Mouse (Mus musculus): ENCODE data around the gene Elp1.

Elp1 gene

DNA sequence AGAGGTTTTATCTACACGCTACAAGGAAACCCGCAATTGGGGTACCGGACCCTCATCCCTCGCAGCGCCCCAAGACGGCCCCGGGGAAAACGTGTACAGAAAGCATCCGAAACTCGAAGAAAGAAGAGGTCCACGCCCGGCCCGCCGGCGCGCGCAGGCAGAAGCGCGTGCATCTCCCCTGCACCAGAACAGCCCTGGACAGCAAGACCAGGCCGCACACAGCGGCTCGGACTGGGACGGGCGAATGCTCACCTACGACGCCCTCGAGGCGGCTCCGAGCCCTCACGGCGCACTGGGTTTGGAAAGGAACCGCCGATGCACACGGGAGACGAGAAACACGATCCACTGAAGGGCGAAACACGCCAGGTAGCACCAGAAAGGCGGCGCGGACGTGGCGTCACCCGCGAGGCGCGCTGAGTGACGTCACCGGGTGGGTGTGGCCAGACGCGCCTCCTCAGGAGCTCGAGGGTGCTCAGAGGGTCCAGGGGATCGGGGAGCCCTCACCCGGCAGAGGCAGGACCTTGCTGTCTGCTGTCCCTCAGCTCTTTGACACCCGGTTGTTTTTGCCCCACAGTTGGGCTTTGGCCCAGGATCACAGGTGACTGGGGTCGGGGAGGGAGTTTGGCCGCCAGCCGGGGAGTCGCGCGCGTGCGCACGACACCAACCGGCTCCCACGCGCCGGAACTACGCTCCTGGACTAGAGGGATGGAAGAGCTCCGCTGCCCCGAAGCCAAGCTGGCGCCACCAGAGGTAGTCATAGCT, at the start of gene Elp1, which contains the start of gene Fam206a:
Gene Elp1, minus strand, starts transcription at position 425 of the 762 bp plus-strand sequence.
Gene Fam206a, plus strand, starts transcription at position 439 of the 762 bp plus-strand sequence.
- peak; percentile 96 for DNase-seq

DNA sequence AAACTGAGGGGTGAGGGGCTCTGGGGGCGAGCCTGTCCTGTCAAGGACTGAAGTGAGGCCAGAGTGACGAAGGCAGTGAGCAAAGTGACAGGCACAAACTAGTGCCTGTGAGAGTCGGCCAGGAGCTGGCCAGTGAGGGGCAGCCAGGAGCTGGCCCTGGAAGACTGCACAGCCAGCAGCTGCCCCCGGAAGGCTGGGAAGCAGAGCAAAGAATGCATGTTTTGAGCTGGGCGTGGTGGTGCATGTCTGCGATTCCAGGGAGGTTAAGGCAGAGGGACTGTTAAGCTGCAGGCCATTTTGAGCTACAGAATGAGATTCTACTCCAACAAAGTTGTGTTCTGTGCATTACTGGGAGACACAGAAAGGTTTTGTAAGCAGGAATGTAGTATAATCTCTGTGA, 48.6 kb upstream of the Elp1 start:
- no peak for DNase-seq

DNA sequence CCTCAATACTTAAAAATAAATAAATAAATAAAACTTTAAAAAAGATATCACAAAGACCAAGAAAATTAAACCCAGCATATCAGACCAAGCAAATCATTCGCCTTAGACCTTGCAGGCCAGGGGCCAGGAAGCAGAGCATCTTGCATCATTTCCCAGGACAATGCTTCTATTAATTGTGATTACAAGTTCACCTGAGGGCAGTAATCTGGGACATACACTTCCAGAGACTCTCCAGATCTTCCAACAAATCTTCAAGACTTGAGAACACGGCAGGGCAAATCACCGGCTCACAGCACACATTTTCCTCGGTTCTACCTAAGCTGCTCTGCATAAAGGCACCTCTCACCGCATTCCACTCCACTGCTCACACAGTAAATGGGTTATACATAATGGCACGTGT, 45.9 kb upstream of the Elp1 start:
- no peak for DNase-seq

DNA sequence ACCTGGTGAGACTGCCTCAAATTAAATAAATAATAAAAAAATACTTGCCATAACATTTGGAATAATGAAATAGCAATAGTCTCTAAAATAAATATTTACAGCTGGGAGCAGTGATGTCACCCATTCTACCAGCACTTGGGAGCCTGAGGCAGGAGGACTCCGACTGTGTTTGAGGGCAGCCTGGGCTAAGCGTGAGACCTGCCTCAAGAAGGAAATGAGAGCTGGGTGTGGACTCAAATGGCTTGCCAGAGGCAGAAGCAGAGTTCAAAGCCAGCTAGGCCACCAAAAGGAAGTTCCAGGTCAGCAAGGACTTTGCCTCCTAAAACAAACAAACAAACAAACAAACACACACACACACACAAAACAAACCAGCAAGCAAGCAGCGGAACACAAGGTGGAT, 45.3 kb upstream of the Elp1 start:
- no peak for DNase-seq

DNA sequence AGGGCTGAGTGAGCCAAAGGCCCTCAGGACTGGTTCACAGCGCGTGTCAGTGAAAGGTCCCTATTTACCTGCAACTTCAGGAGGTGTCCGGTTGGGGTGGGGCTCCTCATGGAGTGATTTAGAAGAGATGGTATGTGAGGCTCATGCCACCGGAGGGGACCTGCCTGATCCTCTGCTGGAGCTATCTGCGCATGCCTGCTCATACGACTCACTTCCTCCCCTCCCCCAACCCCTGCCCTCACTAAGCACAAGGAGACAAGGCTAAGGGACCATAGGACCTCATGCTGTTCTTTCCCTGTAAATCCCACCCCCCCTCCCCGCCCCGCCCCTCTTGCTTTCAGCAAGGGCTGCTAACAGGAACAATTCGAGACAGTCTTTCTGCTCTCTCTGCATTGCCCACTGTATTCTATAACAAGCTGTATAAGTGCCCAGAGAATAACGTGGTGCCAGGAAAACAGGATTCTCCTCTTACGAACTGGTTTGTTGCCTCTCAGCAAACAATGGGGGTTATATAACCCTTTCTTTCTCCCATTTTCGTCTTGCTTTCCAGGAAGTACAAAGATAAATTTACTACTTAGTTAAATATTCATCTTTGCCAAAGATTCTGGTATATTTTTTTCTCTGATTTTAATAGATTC, 43.9 kb upstream of the Elp1 start:
- no peak for DNase-seq

DNA sequence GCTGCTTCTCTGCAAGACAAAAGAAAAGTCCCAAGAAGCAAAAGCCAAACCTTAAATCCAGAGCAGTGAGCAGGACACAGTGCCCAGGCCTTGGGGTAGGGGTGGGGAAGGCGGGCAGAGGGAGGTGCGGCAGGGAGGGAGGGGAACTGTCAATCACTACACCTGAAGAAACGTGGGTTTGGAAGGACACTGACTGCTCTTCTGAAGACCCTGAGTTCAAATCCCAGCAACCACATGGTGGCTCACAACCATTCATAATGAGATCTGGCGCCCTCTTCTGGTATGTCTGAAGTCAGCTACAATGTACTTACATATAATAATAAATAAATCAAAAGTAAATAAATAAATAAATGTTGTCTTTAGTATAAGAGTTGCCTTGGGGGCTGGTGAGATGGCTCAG, 42.8 kb upstream of the Elp1 start:
- DNase-seq, result no peak

DNA sequence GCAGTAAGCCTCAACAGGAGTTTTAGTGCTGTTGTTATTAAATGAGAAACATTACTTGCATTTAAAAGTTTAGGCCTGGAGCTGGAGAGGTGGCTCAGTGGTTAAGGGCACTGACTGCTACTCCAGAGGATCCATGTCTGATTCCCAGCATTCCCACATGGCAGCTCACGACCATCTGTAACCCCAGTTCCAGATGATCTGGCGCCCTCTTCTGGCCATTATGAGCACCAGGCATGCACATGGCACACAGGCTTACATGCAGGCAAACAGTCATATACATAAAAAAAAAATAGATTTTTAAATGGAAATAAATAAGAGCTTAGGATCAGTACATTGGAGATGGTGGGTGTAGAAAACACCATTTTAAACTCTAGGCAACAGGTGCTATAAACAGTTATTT, 41.8 kb upstream of the Elp1 start:
- DNase-seq, result no peak

DNA sequence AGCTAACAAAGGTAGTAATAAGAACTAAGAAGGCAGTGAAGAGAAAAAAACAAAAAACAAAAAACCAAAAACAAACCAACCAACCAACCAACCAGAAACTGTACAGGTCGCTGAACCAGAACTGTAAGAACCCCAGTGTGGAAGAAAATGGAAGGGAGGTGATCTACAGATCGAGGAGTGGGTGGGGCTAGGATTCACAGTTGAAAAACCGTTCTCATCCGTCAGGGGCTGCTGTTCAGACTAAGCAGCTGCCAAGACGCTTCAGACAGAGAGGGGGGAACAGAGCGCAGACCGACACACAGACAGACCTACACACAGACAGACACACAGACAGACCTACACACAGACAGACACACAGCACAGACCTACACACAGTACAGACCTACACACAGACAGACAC, 40.4 kb upstream of the Elp1 start:
- DNase-seq, result no peak

DNA sequence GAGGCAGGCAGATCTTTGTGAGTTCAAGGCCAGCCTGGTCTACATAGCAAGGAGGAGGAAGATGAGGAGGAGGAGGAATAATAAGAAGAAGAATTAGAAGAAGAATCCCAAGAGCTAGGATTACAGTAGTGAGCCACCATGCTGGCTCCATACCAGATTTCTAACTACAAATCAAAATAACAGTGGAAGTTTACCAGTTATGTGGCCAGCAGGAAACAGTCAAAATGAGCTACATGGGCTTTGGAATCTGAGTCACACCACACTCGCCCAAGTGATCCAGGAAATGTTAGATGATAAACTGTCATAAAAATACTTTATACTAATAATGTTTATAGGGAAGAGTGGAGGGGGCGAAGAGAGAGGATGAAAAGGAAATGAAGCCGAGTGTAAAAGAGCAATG, 38.2 kb upstream of the Elp1 start:
- peak; percentile 51 for DNase-seq

DNA sequence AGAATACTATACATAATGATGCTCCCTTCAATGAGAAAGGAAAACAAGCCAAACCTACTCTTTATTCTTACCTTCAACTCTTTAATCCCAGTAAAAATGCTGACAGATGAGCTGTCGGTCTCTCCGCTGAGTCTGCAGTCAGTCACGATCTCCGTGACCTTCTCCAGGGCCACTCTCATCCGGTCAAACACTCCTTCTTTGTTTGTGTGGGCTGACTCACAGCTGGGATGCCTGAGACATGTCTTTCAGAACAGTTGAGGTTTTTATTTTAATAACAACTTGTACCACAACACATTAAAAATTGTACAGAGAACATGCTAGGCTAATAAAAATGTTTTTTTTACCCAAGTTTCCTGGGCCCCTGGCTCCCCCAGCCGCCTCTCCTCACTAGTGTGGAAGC, 35.5 kb upstream of the Elp1 start:
- no peak for DNase-seq

DNA sequence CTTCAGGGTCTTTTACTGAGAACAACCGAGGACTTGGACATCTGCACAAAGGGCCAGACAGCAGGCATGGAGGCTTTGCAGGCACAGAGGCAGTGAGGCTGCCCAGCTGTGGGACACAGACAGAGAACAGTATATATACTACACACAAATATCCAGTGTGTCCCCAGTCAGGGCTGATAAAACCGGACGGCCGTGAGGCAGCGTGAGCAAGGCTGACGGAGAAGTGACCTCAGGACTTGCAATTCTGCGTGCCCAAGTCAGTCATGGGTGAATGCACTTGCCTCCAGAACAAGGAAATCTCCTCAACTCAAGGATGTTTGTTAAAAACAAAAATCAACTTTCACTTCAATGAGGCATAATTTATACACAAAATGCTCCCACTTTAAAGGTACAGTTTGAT, 29.9 kb upstream of the Elp1 start:
- DNase-seq, result no peak

DNA sequence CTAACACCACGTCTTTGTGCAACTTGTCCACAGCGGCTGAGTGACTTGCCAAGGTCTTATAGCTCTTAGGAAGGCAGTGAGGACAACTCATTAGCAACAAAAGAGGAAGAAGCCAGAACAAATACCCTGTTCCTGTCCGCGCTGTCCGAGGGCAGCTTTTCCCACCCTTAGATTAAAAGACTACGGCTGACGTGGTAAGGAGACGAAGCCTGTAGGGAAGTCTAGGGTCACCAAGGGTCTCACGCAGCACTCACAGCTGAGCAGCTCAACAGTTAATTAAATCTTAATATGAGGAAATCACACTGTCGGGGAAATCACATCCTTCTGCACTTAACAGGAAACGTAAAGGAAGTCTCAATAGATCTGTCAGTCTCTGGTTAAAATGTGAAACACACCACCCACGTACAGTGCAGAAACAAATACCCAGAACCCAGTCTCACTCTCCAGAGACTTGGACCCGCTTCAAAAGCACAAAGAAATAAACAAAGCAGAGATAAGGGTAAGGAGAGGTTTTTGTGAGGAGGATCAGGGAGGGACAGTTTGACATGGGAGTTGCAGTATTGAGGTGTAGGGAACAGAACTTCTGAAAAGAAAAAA, 29.0 kb upstream of the Elp1 start:
- DNase-seq, result no peak

DNA sequence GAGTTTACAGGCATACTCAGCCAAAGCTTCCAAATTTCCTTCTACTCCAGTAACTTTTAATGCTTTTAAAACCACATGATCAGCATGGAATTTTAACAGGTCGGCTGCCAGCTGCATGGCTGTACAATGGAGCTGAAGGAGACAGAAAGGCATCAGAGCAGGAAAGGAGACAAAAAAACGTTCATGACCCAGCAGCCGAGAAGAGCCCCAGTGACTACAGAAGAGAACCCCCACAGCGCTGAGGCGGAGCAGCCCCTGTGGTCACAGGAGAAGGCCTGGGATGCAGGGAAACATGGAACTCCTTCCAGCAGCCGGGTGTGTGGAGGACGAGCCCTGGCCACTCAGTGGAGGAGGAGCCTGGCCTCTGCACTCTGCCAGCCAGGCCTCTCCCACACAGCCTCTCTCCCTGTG, 27.4 kb upstream of the Elp1 start:
- DNase-seq, result peak; percentile 49

DNA sequence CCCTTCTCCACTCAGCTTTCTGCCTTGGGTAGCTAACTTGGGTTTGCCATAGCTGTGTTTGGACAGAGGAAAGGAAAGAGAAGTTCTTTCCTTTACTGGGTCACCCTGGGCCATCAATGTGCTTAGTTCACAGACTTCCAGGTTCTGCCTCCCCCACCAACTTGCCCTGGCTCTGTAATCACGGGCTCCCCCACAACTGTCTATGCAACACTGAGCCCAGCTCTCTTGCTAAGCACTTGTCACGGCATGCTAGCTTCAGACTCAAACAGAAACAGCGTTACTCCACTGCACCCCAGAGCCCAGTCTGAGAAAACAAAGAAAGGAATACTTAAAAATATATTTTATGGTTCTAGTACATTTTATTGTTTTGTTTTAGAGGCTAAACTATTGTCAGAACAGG, 26.8 kb upstream of the Elp1 start:
- DNase-seq, result no peak

DNA sequence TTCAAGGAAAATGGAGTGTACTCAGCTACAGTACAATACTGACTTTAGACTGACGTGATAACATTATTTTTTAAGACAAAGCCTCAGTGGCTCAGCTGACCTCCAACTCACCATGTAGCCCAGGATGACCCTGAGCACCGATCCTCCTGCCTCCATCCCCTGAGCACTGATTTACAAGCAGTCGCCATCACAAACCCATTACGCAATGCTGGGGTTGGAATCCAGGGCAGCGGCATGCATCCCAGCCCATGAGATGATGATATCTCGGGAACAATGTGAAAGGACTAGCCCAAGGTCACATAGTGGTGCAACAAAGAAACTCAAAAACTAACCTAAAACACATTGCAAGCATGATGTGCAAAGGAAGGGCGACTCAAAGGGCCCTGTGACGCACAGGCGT, 22.1 kb upstream of the Elp1 start:
- DNase-seq, result no peak

DNA sequence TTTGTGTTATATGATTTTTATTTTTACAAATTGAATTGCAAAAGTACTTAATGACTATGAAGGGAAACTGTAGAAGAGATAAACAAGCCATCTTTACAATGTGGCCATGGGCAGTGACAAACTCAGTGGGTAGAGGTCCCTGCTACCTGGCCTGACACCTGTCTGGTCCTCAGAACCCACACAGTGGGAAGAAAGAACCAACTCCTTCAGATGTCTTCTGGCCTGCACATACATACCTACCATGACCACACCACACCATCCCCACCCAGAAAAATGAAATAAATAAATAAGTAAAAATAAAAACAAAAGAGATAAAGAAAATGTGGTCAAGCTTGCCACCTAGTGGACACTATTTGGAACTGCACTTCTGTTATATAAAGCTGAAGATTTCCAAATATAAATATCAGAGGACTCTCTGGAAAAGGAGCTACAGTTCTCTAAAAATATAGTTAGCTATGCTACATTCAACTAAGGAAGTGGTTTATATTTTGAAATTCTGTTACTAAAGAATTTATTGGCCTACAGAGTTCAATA, 18.0 kb upstream of the Elp1 start:
- no peak for DNase-seq

DNA sequence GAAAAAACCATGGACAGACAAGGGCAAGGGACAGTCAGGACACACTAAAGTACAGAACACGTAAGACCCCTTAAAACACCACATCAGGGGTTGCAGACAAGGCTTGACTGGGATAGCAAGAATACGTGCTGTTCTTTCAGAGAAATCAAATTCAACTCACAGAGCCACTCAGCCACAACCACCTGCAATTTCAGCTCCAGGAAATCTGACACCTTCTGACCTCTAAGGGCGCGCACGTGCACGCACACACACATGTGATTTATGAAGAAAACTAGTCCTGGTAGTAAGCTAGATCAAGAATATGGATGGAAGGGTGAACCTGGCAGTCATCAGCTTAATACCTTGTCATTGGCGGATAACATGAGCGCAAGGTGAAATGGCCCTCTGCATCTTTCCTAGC, 13.0 kb upstream of the Elp1 start:
- DNase-seq, result no peak

DNA sequence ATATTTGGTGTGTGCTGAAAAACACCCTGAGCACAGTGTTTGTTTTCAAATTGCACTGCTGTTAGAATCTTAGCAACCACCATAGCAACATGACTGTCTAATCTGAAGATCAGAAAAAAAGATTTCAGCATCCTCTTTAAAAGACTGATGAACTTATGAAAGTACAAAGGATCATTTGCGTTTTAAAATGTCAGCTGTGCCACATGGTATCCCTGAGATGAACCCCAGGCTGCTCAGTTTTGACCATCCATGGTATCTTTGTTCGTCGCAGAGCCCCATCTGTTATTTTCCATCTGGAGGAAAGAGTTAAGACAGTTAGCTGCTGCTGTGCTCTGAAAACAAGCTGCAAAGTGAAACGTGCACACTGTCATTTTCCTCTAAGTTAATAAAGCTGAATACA, 10.0 kb upstream of the Elp1 start:
- no peak for DNase-seq

DNA sequence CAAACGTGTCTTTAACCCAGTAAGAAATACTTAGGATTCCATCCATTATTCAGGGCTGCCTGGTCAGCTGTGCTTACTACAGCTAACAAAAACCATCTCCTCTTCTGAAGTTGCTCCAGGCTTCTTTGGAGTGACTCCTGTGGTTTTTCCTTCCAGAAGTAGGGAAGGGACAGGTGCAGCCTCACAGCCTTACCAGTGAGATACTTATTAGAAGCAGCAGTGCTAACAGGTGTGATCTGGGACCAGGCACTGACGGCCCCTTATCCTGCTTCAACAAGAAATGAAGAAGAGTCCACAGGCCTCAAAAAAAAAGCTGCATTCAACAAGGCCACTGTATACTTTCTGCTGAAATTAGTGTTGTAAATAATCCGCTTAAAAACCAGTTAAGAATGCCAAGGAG, 9.5 kb upstream of the Elp1 start:
- no peak for DNase-seq

DNA sequence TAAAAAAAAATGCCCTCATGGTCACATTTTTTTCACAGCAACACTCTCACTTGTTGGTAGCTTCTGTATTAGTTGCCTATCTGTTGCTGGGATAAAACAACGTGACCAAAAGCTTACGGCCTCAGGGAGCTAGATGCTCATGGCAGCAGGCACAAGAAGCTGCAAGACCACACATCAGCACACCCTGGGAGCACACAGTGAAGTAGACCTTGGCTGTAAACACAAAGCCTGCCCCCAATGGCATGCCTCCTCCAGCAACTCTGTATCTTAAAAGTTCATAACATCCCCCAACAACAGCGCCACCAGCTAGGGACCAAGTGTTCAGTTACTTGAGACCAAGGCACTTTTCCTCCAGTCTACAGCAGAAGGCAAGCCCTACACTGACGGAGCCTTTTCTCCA, 6.9 kb upstream of the Elp1 start:
- no peak for DNase-seq

DNA sequence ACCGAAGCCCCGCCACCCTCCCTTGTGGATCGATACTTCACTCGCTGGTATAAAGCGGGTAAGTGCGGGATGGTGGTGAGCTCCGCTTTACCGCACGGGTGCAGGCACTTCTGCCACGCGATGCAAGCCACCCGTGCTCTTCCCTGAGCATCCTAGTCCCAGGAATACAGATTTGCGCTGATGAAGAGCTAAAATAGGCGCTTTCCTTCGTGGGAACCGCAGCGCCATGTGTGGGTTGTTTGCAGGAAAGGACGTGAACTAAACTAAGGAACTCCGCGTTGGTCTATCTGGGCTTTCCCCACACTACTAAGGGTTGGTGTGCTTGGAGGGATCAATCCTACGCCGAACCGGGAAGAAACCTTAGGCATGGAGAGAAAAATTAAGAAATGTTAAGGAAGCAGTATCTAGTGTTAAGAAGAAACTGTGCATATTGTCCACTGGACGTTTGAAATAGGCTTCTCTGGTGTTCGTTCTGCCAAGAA, 579 bp upstream of the Elp1 start:
- no peak for DNase-seq

DNA sequence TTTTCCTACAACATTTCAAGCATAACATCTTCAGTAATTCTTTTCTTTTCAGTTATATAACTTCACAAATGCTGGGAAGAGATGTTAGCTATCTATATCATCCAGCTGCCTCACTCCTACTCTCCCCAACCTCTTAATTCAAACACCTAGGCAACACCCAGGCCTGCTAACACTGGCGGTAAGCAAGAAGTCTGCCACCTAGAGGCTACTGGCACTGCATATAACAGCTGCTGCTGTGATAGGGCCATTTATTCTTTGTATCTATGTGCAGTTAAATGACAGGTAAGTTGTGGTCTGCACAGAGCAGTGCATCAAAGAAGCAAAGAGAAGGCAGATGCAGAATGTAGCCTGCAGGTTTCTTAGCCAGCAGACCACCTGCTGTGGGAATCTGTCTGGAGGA, 10.8 kb downstream of the Elp1 start:
- peak; percentile 17 for DNase-seq

DNA sequence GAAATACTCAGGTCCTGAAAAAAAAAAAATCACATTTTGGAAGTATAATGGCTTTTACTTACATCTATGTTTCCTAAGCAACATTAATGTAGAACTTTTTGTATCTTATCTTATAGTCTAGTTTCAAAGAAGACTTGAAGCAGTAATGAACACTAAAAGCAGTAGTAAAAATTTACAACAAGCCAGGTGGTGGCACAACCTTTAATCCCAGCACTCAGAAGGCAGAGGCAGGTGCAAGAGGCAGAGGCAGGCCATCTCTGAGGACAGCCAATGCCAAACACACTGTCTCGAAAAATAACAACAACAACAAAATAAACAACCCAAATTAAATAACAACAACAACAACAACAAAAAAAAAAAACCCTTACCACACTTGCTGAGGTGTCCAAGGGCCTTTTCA, 31.1 kb downstream of the Elp1 start:
- DNase-seq, result no peak

DNA sequence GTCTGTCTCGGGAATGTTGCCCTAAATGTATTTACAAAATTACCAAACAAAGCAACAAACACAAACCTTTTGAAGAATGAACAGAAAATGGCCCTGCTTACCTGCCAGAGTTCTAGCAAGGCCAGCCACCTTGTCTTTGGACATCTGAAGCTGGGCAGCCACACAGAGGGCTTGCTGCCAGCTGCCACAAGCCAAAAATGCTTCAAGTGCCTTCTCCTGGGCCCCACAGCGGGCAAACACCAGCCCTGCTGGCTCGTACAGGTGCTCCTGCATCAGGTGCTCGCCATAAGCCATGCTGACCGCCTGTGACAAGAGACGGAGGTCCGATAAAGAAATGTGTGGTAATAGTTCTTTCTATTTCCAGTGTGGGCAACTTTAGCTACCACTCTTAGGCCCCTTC, 33.2 kb downstream of the Elp1 start:
- DNase-seq, result no peak
